Mouse (Mus musculus) ES-E14 (cell line): ENCODE results near the gene Parvb.
A peak's percentile ranks its signal among the peaks of the same experiment; 100 is the strongest.

Source experiments
- MAFK ChIP-seq: IDR thresholded peaks from 2 replicates; pipeline ENCODE4 v1.6.1; 2014; ENCODE audit warnings: mild to moderate bottlenecking, low read depth, low read length, inconsistent platforms; ENCODE audit not compliant: insufficient read depth
- ZC3H11A ChIP-seq: IDR thresholded peaks from 2 replicates; pipeline ENCODE4 v1.6.1; 2012; ENCODE audit warnings: low read depth, mild to moderate bottlenecking, inconsistent platforms, low read length, borderline replicate concordance
- ZNF384 ChIP-seq: IDR thresholded peaks from 2 replicates; pipeline ENCODE4 v1.6.1; 2012; ENCODE audit warnings: low read depth, low read length, inconsistent platforms

DNA sequence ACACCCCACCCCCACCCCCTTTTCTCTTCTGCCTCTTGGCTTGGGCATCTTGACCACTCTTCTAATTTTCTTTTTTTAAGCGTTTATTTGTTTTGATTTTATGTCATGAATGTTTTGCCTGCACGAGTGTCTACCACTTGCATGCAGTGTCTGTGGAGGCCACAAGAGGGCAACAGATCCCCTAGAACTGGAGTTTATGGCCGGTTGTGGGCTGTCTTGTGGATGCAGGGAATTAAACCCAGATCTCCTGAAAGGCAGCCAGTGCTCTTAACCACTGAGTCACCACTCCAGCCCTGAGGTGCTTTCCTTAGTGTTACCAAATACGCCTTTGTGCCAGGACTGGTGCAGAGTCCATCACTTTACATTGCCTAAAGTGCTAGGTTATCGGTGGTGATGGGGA is 52.2 kb downstream of the Parvb start:
- TF ChIP-seq MAFK (no peak), ZNF384 (no peak), ZC3H11A (peak; percentile 9; the same call in 1 of the 2 replicates)
